ENCODE assay signal across 8 mouse cellular contexts in the genomic region with DNA sequence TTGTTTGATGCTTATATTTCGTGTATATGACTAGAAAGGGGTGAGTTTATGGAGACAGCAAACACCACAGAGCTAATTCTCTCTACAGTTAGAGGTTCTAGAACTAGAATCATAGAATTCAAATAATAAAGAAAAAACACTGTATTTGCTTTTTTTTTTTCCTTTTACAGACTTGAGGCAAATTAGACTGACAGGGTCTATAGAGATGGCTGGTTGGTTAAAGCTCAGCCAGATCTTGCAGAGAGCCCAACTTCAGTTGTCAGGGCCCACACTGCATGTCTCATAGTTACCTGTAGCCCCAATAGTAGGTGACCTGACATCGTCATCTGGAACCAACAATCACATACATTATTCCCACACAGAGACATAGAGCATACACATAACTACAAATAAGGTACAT. TPM values are rescaled to one million over a fixed set of nuclear protein-coding genes. Genes with fewer than 3 reads are reported as not detected.
DNase-seq lines count a peak whose midpoint lies in the region; ATAC-seq and TF ChIP-seq lines count a peak whose summit lies in the region.

Dpy30 (minus strand) TSS at position 101 of the 400 bp plus-strand sequence.

- TF ChIP-seq POLR2A in liver, adult 2 months (IDR thresholded peaks at IDR 0.05; ENCODE audit: extremely low read depth, insufficient read depth, low read length): no peak
- TF ChIP-seq POLR2A in cortical plate, adult 2 months (IDR thresholded peaks at IDR 0.05; ENCODE audit: extremely low read depth, insufficient read depth, low read length): no peak

- no peak within 1 kb of the TSS for H3K4me2 ChIP-seq in heart, embryonic 11.5 days
- no peak within 1 kb of the TSS for H3K4me2 ChIP-seq in midbrain, embryonic 15.5 days

- no peaks in the 10 kb centered on the region for H3K27me3 ChIP-seq in liver, adult 2 months (ENCODE audit: control insufficient read depth, insufficient read depth, low read length)
- H3K27me3 ChIP-seq in heart, embryonic 11.5 days (ENCODE audit: control insufficient read depth, insufficient read depth, low read length): no peaks in the 10 kb centered on the region
- no peaks in the 10 kb centered on the region for H3K27me3 ChIP-seq in midbrain, embryonic 15.5 days (replicated peaks)

- H3K27ac ChIP-seq in liver, adult 2 months (replicated peaks; ENCODE audit: insufficient read depth, low read depth, low read length): peak within 1 kb of the TSS; percentile 62
- H3K27ac ChIP-seq in cortical plate, adult 2 months (ENCODE audit: insufficient read depth, low read length): no peak within 1 kb of the TSS
- H3K27ac ChIP-seq in heart, embryonic 11.5 days (ENCODE audit: low read depth, low read length): no peak within 1 kb of the TSS
- H3K27ac ChIP-seq in midbrain, embryonic 15.5 days: no peak within 1 kb of the TSS

- H3K4me1 ChIP-seq in liver, adult 2 months (ENCODE audit: control insufficient read depth, insufficient read depth, low read length): no peaks in the 10 kb centered on the region
- no peaks in the 10 kb centered on the region for H3K4me1 ChIP-seq in cortical plate, adult 2 months (ENCODE audit: control insufficient read depth, insufficient read depth, low read length)
- no peaks in the 10 kb centered on the region for H3K4me1 ChIP-seq in heart, embryonic 11.5 days (ENCODE audit: control insufficient read depth, insufficient read depth, low read length)
- H3K4me1 ChIP-seq in midbrain, embryonic 15.5 days: no peaks in the 10 kb centered on the region

- H3K9me3 ChIP-seq in heart, embryonic 11.5 days (replicated peaks; ENCODE audit: control insufficient read depth, low read length): no peaks in the 10 kb centered on the region
- H3K9me3 ChIP-seq in midbrain, embryonic 15.5 days: no peaks in the 10 kb centered on the region

- DNase-seq in liver, adult 2 months (ENCODE audit: extremely low read depth, low read depth, low spot score): no peak
- no peak for DNase-seq in liver
- DNase-seq in layer of hippocampus, postnatal 36 days: no peak
- no peak for DNase-seq in urinary bladder, postnatal 4 days (ENCODE audit: low spot score in 2 of 2)
- DNase-seq in lung, adult 18-20 months: no peak

- no peak for ATAC-seq in heart, embryonic 11.5 days (replicated peaks; ENCODE audit: insufficient number of reproducible peaks, low FRiP score, low TSS enrichment)
- no peak for ATAC-seq in midbrain, embryonic 15.5 days (replicated peaks)

- no peak for TF ChIP-seq CTCF in liver, adult 2 months (IDR thresholded peaks at IDR 0.05; ENCODE audit: low read depth, low read length)
- no peak for TF ChIP-seq CTCF in cortical plate, adult 2 months (IDR thresholded peaks at IDR 0.05; ENCODE audit: extremely low read depth, insufficient read depth, low read length)

- no peaks in the 10 kb centered on the region for H3K79me2 ChIP-seq in liver, adult 2 months (ENCODE audit: control insufficient read depth, insufficient read depth, low read length)

- H3K36me3 ChIP-seq in liver, adult 2 months (ENCODE audit: control insufficient read depth, insufficient read depth, low read length): no peaks in the 10 kb centered on the region
- H3K36me3 ChIP-seq in heart, embryonic 11.5 days (ENCODE audit: control insufficient read depth, insufficient read depth, low read length): no peaks in the 10 kb centered on the region
- no peaks in the 10 kb centered on the region for H3K36me3 ChIP-seq in midbrain, embryonic 15.5 days (replicated peaks)

- 93% methylated on average over 2 of the region's 2 CpGs for WGBS in liver, adult 2 months
- WGBS in heart, embryonic 11.5 days (ENCODE audit: insufficient replicate concordance): 74% methylated on average over 2 of the region's 2 CpGs
- 78% methylated on average over 2 of the region's 2 CpGs for WGBS in midbrain, embryonic 15.5 days

- H3K9ac ChIP-seq in liver, adult 2 months (ENCODE audit: low read depth, low read length): no peak within 1 kb of the TSS
- H3K9ac ChIP-seq in heart, embryonic 11.5 days (ENCODE audit: low read depth, low read length): no peak within 1 kb of the TSS
- H3K9ac ChIP-seq in midbrain, embryonic 15.5 days: no peak within 1 kb of the TSS

- H3K4me3 ChIP-seq in liver, adult 2 months (ENCODE audit: insufficient read depth, low read depth, low read length): no peak within 1 kb of the TSS
- no peak within 1 kb of the TSS for H3K4me3 ChIP-seq in cortical plate, adult 2 months (ENCODE audit: insufficient read depth, low read length)
- no peak within 1 kb of the TSS for H3K4me3 ChIP-seq in heart, embryonic 11.5 days (ENCODE audit: low read depth, low read length)
- H3K4me3 ChIP-seq in midbrain, embryonic 15.5 days: no peak within 1 kb of the TSS

RNA-seq across cellular contexts. Expression of gene Dpy30, which starts in this region (rescaled TPM):
- total RNA-seq in liver, adult 2 months (2014; rRNA removed): 22.1 and 29.2 TPM in 2 replicates
- 30.4 and 34.7 TPM in 2 replicates for polyA plus RNA-seq in liver, adult 2 months (2012; rRNA removed)
- polyA plus RNA-seq in cortical plate, adult 2 months (2012; rRNA removed): 69.0 and 69.4 TPM in 2 replicates
- 200 and 209 TPM in 2 replicates for polyA plus RNA-seq in heart, embryonic 11.5 days (2014; fragmentation: Nextera tagmentation; extraction: Ambion mirVana)
- 10 to 100 TPM; 50.9 to 54.4 TPM for total RNA-seq in layer of hippocampus, postnatal 36 days (2021)
- 182 and 191 TPM in 2 replicates for polyA plus RNA-seq in midbrain, embryonic 15.5 days (2015; fragmentation: Nextera tagmentation; extraction: Ambion mirVana)
